Mouse (Mus musculus): ENCODE data around the gene Rcan2.

DNA sequence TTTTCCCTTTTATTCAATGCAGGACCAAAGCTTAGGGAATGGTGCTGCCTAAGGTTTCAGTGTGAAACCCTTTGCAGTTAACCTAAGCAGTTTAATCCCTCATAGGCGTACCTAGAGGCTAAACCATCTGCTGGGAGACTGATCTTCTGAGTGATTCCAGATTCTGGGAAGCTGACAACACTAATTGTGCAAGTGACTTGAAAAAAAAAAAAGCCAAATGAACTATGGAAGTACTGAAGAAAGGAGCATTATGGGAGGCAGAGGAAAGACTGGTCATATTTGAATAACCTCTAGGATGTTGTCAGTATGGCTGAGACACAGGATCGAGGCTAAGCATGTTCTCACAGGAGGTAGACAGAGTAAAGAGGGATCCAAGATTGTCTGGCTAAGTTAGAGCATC, 241.2 kb downstream of the Rcan2 start:
- TF ChIP-seq GATA1 (IDR thresholded peaks at IDR 0.05; ENCODE audit: low read length) (no peak), TAL1 (IDR thresholded peaks at IDR 0.05; ENCODE audit: low read length) (no peak)
